Mouse (Mus musculus): Measurements from ENCODE around the gene Zmiz1.

DNA sequence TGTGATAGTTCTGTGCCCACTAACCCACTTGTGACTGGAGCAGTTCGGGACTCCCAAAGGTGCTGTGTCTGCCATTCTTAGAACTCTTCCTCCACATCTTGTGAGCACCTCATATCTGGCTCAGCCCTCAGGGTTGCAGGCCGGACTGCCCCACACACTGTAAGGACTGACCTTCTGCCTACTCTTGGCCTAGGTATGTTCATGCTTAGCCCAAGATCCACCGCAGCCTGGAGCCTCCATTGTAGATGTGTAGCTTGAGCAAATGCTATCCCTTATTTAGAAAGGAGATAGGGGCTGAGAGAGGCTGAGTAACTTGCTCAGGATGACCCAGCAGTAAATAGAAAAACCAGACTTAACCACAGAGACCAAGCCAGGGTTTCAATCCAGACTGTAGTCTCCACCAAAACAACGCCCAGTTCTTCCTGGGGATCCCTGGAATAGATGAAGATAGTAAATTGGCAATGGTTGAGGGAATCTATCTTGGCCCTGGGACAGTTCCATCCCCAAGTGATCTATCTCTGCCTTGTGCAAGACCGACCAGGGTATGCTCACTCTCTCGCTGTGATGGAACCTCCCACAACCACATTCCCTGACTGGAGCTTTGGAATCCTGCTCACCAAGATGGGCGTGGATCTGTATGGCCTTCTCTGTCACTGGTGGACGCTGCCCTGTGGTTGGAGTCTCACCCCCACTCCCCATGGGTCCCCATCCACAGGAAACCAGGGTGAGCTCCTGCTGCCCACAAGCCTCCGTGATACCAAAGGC lies 74.8 kb downstream of the Zmiz1 start:
- TF ChIP-seq CTCF (IDR thresholded peaks at IDR 0.05; ENCODE audit: low read depth, low read length) (no peak), EP300 (IDR thresholded peaks at IDR 0.05; ENCODE audit: insufficient read depth, low read depth, low read length) (no peak)
